ENCODE assay signal across 15 mouse cellular contexts in the genomic region with DNA sequence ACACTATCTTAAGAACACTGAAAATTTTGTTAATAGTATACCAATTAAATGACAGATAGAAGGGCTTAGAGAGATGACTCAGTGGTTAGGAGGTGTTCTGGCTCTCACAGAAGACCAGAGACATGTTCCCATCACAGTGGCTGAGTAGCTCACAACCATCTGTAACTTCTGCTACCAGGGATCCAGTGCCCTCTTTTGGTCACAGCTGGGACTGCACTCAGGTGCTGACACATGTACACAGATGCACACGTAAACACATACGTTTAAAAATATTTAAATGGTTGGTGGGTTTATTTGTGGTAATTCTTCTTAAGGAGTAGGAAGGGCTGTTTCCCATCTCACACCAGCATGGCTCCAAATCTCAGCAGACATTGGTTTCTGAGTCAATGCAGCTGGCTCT. TPM values are rescaled to one million over a fixed set of nuclear protein-coding genes. Genes with fewer than 3 reads are reported as not detected.
DNase-seq lines count a peak whose midpoint lies in the region; TF ChIP-seq lines count a peak whose summit lies in the region.
"Had no signal": no experiment of that assay in that cellular context is flagged by ENCODE, and none has a peak within 500 bp of the region (broad histone marks: within the 10 kb centered on the region; RNA-seq: fewer than 3 reads in every experiment).

No protein-coding gene starts in this region.

- WGBS in heart, adult 2 months = 94% methylated on average over 2 of the region's 2 CpGs

- no peaks in the 10 kb centered on the region for H3K79me2 ChIP-seq in heart, adult 2 months (replicated peaks; ENCODE audit: control insufficient read depth, insufficient read depth, low read length)

- H3K27me3 ChIP-seq in heart, adult 2 months (ENCODE audit: control insufficient read depth, insufficient read depth, low read length) = no peaks in the 10 kb centered on the region
- H3K27me3 ChIP-seq in E14TG2a.4 (ENCODE audit: insufficient read depth, low read length) = no peaks in the 10 kb centered on the region
- H3K27me3 ChIP-seq: embryonic facial prominence, embryonic 12.5 days; liver, embryonic 15.5 days had no signal

- TF ChIP-seq POLR2A in heart, adult 2 months (IDR thresholded peaks at IDR 0.05; ENCODE audit: insufficient read depth, low read depth, low read length) = no peak

- no peaks in the 10 kb centered on the region for H3K4me1 ChIP-seq in heart, adult 2 months (ENCODE audit: control insufficient read depth, insufficient read depth, low read length)
- H3K4me1 ChIP-seq in E14TG2a.4 (replicated peaks; ENCODE audit: low read depth, low read length) = no peaks in the 10 kb centered on the region
- H3K4me1 ChIP-seq: embryonic facial prominence, embryonic 12.5 days; liver, embryonic 15.5 days had no signal

- TF ChIP-seq CTCF in heart, adult 2 months (IDR thresholded peaks at IDR 0.05) = peak; percentile 32
- TF ChIP-seq CTCF in left cerebral cortex, adult 2 months (IDR thresholded peaks at IDR 0.05) = peak; percentile 17; the same call in 1 of the 2 replicates
- peak; percentile 61 for TF ChIP-seq CTCF in E14TG2a.4 (conservative IDR thresholded peaks at IDR 0.05; ENCODE audit: low read length)

- peaks cover 5% of the 10 kb centered on the region; the same call in 1 of the 2 replicates for H3K9me3 ChIP-seq in E14TG2a.4 (ENCODE audit: low read length)
- H3K9me3 ChIP-seq: embryonic facial prominence, embryonic 12.5 days; liver, embryonic 15.5 days had no signal

- no peak for DNase-seq in heart, adult 2 months
- no peak for DNase-seq in heart, adult 8-10 months (ENCODE audit: low spot score)
- DNase-seq in left cerebral cortex, adult 2 months (ENCODE audit: extremely low spot score in 1 of 2, low spot score in 2 of 2) = no peak
- no peak for DNase-seq in left cerebral cortex, adult 9 months (ENCODE audit: low spot score in 2 of 2)
- peak; percentile 8 for DNase-seq in T-cell, adult 2 months (ENCODE audit: low spot score)
- no peak for DNase-seq in cerebellum, postnatal 25 days
- DNase-seq in embryo, embryonic 10.5 days (ENCODE audit: low spot score) = no peak
- DNase-seq: adrenal gland, adult 2 months; cerebellum, adult 9-11 months; heart, adult 18-20 months; heart, postnatal 4 days; kidney, adult 11 months had no signal

- no peak overlapping the region for H3K27ac ChIP-seq in heart, adult 2 months
- no peak overlapping the region for H3K27ac ChIP-seq in left cerebral cortex, adult 2 months
- H3K27ac ChIP-seq: embryonic facial prominence, embryonic 12.5 days; liver, embryonic 15.5 days had no signal

- intact Hi-C loops in heart, adult 2 months (cut with DNase I) = no loop called here
- intact Hi-C loops in left cerebral cortex, adult 2 months (cut with DNase I) = no loop called here

- TF ChIP-seq EP300 in heart, adult 2 months (IDR thresholded peaks at IDR 0.05; ENCODE audit: insufficient read depth, low read depth, low read length) = no peak

- H3K9ac ChIP-seq in heart, adult 2 months (ENCODE audit: low read depth, low read length) = no peak overlapping the region
- H3K9ac ChIP-seq: embryonic facial prominence, embryonic 12.5 days; liver, embryonic 15.5 days had no signal

- no peaks in the 10 kb centered on the region for H3K36me3 ChIP-seq in heart, adult 2 months (ENCODE audit: control insufficient read depth, insufficient read depth, low read length)
- H3K36me3 ChIP-seq in E14TG2a.4 (ENCODE audit: insufficient read depth, low read length) = no peaks in the 10 kb centered on the region
- H3K36me3 ChIP-seq: embryonic facial prominence, embryonic 12.5 days; liver, embryonic 15.5 days had no signal

- no peak overlapping the region for H3K4me3 ChIP-seq in heart, adult 2 months
- H3K4me3 ChIP-seq in left cerebral cortex, adult 2 months = no peak overlapping the region
- no peak overlapping the region for H3K4me3 ChIP-seq in E14TG2a.4 (replicated peaks; ENCODE audit: low read length)
- H3K4me3 ChIP-seq: embryonic facial prominence, embryonic 12.5 days; liver, embryonic 15.5 days had no signal

RNA-seq across cellular contexts. Expression of gene Mbnl2, which starts 19.3 kb away (rescaled TPM):
- 100 to 1,000 TPM; 221 to 258 TPM for total RNA-seq in heart, adult 2 months (2021)
- polyA plus RNA-seq in heart, adult 2 months (2012; rRNA removed) = 91.1 and 133 TPM in 2 replicates
- 100 to 1,000 TPM; 236 to 260 (median 252) TPM for total RNA-seq in heart, adult 8-10 months (2022)
- total RNA-seq in left cerebral cortex, adult 2 months (2021) = 100 to 1,000 TPM; 248 to 251 TPM
